Mouse (Mus musculus) CH12.LX (cell line): ENCODE measurements around the gene E2f7. TPM values are rescaled to one million over a fixed set of nuclear protein-coding genes. Genes with fewer than 3 reads are reported as not detected.

Experiments
- DNase-seq: peaks from one replicate; pipeline ENCODE4 v3.0.0-alpha.2; 2013; ENCODE audit errors: extremely low read depth
- H3K27ac ChIP-seq: 2 replicates; pipeline ENCODE4 v1.5.1; 2012; ENCODE audit warnings: low read depth, mild to moderate bottlenecking, control low read depth, moderate library complexity; ENCODE audit not compliant: insufficient read depth
- H3K27me3 ChIP-seq: replicated peaks from 2 replicates; pipeline ENCODE3; 2012; ENCODE audit warnings: inconsistent platforms
- H3K36me3 ChIP-seq, 2 experiments: replicated peaks in 1 of 2; 2 replicates each; pipeline versions ENCODE3 to v1.6.1; 2012; ENCODE audit warnings: inconsistent platforms in 1 of 2, low read length in 1 of 2, mild to moderate bottlenecking in 1 of 2, mixed read lengths in 1 of 2, moderate library complexity in 1 of 2; ENCODE audit not compliant: control insufficient read depth in 1 of 2, insufficient read depth in 1 of 2
- H3K4me1 ChIP-seq, 2 experiments: 2 replicates each; pipeline ENCODE4 v1.6.1; 2012; ENCODE audit warnings: inconsistent platforms in 1 of 2, moderate library complexity in 1 of 2; ENCODE audit not compliant: insufficient read depth in 2 of 2, control insufficient read depth in 1 of 2
- H3K4me2 ChIP-seq: 2 replicates; pipeline ENCODE4 v1.6.1; 2012; ENCODE audit warnings: low read depth, mild to moderate bottlenecking, control low read depth; ENCODE audit not compliant: poor library complexity, insufficient read depth, severe bottlenecking
- H3K4me3 ChIP-seq, 3 experiments: fragments of 150-350 bp in 1 of 3; sonication (generic) in 1 of 3; replicated peaks in 1 of 3; 2 replicates each; pipeline versions ENCODE3 to v1.5.1; 2011 to 2012; ENCODE audit warnings: low read depth in 2 of 3, low read length in 2 of 3, mild to moderate bottlenecking in 2 of 3, moderate library complexity in 2 of 3, control low read depth in 1 of 3, improper control_type of control experiment in 1 of 3, inconsistent platforms in 1 of 3, mixed read lengths in 1 of 3; ENCODE audit not compliant: poor library complexity in 1 of 3
- H3K79me2 ChIP-seq: replicated peaks from 2 replicates; pipeline ENCODE4 v1.6.1; 2012; ENCODE audit warnings: mild to moderate bottlenecking, moderate library complexity; ENCODE audit not compliant: control insufficient read depth, poor library complexity, insufficient read depth, severe bottlenecking; ENCODE audit errors: extremely low read depth
- H3K9ac ChIP-seq: 2 replicates; pipeline ENCODE4 v1.6.1; 2012; ENCODE audit warnings: low read depth, mild to moderate bottlenecking, control low read depth, moderate library complexity; ENCODE audit not compliant: insufficient read depth
- H3K9me3 ChIP-seq: replicated peaks from 2 replicates; pipeline ENCODE3; 2012; ENCODE audit warnings: low read length, inconsistent platforms, mixed read lengths
- BHLHE40 ChIP-seq: IDR thresholded peaks from 2 replicates; pipeline ENCODE4 v1.6.1; 2011; ENCODE audit warnings: mild to moderate bottlenecking, low read depth, low read length, improper control_type of control experiment
- CHD2 ChIP-seq: IDR thresholded peaks from 2 replicates; pipeline ENCODE4 v1.6.1; 2011; ENCODE audit warnings: low read length, improper control_type of control experiment
- E2F4 ChIP-seq: IDR thresholded peaks from 2 replicates; pipeline ENCODE4 v1.6.1; 2011; ENCODE audit warnings: low read depth, low read length, improper control_type of control experiment; ENCODE audit not compliant: insufficient replicate concordance
- ELF1 ChIP-seq: IDR thresholded peaks from 2 replicates; pipeline ENCODE4 v1.6.1; 2014; ENCODE audit warnings: low read depth, mild to moderate bottlenecking, inconsistent platforms, low read length, improper control_type of control experiment
- EP300 ChIP-seq: IDR thresholded peaks from 2 replicates; pipeline ENCODE4 v1.6.1; 2011; ENCODE audit warnings: low read length, improper control_type of control experiment
- ETS1 ChIP-seq: conservative IDR thresholded peaks from 2 replicates; pipeline ENCODE4 v1.6.1; 2012; ENCODE audit warnings: low read depth, mild to moderate bottlenecking, inconsistent platforms, low read length, improper control_type of control experiment, moderate library complexity
- GABPA ChIP-seq: IDR thresholded peaks from 2 replicates; pipeline ENCODE4 v1.6.1; 2012; ENCODE audit warnings: low read depth, low read length, improper control_type of control experiment, inconsistent platforms; ENCODE audit not compliant: insufficient replicate concordance
- IRF4 ChIP-seq: IDR thresholded peaks from 2 replicates; pipeline ENCODE4 v1.6.1; 2014; ENCODE audit warnings: low read depth, mild to moderate bottlenecking, inconsistent platforms, low read length, improper control_type of control experiment
- JUN ChIP-seq: IDR thresholded peaks from 2 replicates; pipeline ENCODE4 v1.6.1; 2011; ENCODE audit warnings: low read depth, mild to moderate bottlenecking, low read length, improper control_type of control experiment, moderate library complexity; ENCODE audit not compliant: insufficient read depth
- JUND ChIP-seq: conservative IDR thresholded peaks from 2 replicates; pipeline ENCODE4 v1.6.1; 2011; ENCODE audit warnings: low read depth, low read length, improper control_type of control experiment
- MAFK ChIP-seq: IDR thresholded peaks from 2 replicates; pipeline ENCODE4 v1.6.1; 2011; ENCODE audit warnings: low read length, improper control_type of control experiment; ENCODE audit not compliant: insufficient replicate concordance
- MAX ChIP-seq: IDR thresholded peaks from 2 replicates; pipeline ENCODE4 v1.6.1; 2011; ENCODE audit warnings: low read length, improper control_type of control experiment
- MAZ ChIP-seq: IDR thresholded peaks from 2 replicates; pipeline ENCODE4 v1.6.1; 2012; ENCODE audit warnings: low read depth, mild to moderate bottlenecking, inconsistent platforms, low read length, improper control_type of control experiment, moderate library complexity
- MEF2A ChIP-seq: IDR thresholded peaks from 2 replicates; pipeline ENCODE4 v1.6.1; 2014; ENCODE audit warnings: low read depth, mild to moderate bottlenecking, inconsistent platforms, low read length, improper control_type of control experiment, borderline replicate concordance
- MXI1 ChIP-seq: IDR thresholded peaks from 2 replicates; pipeline ENCODE4 v1.6.1; 2011; ENCODE audit warnings: mild to moderate bottlenecking, low read depth, low read length, improper control_type of control experiment
- MYC ChIP-seq: IDR thresholded peaks from 2 replicates; pipeline ENCODE4 v1.6.1; 2011; ENCODE audit warnings: low read depth, mild to moderate bottlenecking, improper control_type of control experiment, low read length
- NRF1 ChIP-seq: IDR thresholded peaks from 2 replicates; pipeline ENCODE4 v1.6.1; 2014; ENCODE audit warnings: low read depth, mild to moderate bottlenecking, inconsistent platforms, low read length, improper control_type of control experiment, moderate library complexity
- RCOR1 ChIP-seq: conservative IDR thresholded peaks from 2 replicates; pipeline ENCODE4 v1.6.1; 2012; ENCODE audit warnings: low read depth, mild to moderate bottlenecking, inconsistent platforms, low read length, improper control_type of control experiment
- SIN3A ChIP-seq: IDR thresholded peaks from 2 replicates; pipeline ENCODE4 v1.6.1; 2012; ENCODE audit warnings: low read length, improper control_type of control experiment, inconsistent platforms
- SMC3 ChIP-seq: IDR thresholded peaks from 2 replicates; pipeline ENCODE4 v1.6.1; 2011; ENCODE audit warnings: low read depth, low read length, improper control_type of control experiment
- TCF12 ChIP-seq: IDR thresholded peaks from 2 replicates; pipeline ENCODE4 v1.6.1; 2014; ENCODE audit warnings: low read depth, mild to moderate bottlenecking, inconsistent platforms, low read length, improper control_type of control experiment
- ZNF384 ChIP-seq: IDR thresholded peaks from 2 replicates; pipeline ENCODE4 v1.6.1; 2012; ENCODE audit warnings: low read depth, low read length, improper control_type of control experiment, inconsistent platforms
- dilution Hi-C: fragments of 300-500 bp; cut with MboI; formaldehyde crosslinking; loops from 2 replicates; pipeline ENCODE4 v1.14.3; 2020; ENCODE audit warnings: low sequenced_read_pairs; ENCODE audit not compliant: extremely low pct_unique_long_range_greater_than_20kb, extremely low pct_ligation_motif_present
- in situ Hi-C: fragments of 300-500 bp; cut with MboI; formaldehyde crosslinking; loops from 3 replicates; pipeline ENCODE4 v1.14.3; 2019; ENCODE audit warnings: low sequenced_read_pairs, low pct_ligation_motif_present, low pct_unique_long_range_greater_than_20kb, mixed read lengths
- polyA plus RNA-seq: library from polyadenylated mRNA; unstranded; fragments of >175 nt; gene quantifications from 2 replicates; pipeline ENCODE4 v1.2.1, GENCODE M21; 2012; ENCODE audit warnings: low read depth; ENCODE audit not compliant: insufficient read length
- total RNA-seq, 2 experiments: library from RNA; depleted of rRNA; stranded (reverse); fragments of 300-350 nt in 1 of 2; fragments of >200 nt in 1 of 2; gene quantifications; 2 replicates each; pipeline ENCODE4 v1.2.3; 2012 to 2014

E2f7 gene
- total and polyA plus RNA-seq, 3 experiments = 0.82 to 3.8 (median 1.1) TPM

DNA sequence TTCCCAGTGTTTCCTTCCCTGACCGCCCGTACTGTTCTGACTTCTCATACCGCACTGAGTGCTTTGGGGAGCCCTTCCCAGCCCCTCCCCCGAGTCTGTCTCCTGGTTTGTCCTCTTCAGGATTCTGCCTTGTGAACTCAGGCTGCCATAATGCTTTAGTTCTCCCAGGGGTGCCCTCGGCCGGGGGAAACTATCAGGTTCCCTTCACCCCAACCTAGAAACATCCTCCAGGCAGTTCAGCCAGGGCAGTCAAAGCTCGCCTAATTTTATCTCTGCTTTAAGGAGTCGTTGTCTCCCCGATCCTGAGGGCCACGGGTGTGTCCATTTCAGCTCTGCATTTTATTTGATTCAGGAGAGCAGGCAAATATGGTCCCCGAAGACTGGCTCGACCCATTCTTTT, 28.0 kb downstream of the E2f7 start:
- no peak overlapping the region for H3K4me3 ChIP-seq
- DNase-seq = no peak
- no peaks in the 10 kb centered on the region for H3K9me3 ChIP-seq
- peak overlapping the region; percentile 53 for H3K4me2 ChIP-seq
- peak overlapping the region; percentile 21; the same call in 1 of the 2 replicates for H3K9ac ChIP-seq
- TF ChIP-seq GABPA (no peak), MYC (no peak), MAFK (no peak), MAZ (no peak), CHD2 (no peak)
- no peaks in the 10 kb centered on the region for H3K79me2 ChIP-seq
- H3K4me1 ChIP-seq = peaks cover 5 to 12% of the 10 kb centered on the region in 2 experiments
- peaks cover 0 to 46% of the 10 kb centered on the region in 2 experiments for H3K36me3 ChIP-seq
- H3K27me3 ChIP-seq = no peaks in the 10 kb centered on the region
- dilution Hi-C loops = no loop called here
- in situ Hi-C loops = no loop called here
- no peak overlapping the region for H3K27ac ChIP-seq

DNA sequence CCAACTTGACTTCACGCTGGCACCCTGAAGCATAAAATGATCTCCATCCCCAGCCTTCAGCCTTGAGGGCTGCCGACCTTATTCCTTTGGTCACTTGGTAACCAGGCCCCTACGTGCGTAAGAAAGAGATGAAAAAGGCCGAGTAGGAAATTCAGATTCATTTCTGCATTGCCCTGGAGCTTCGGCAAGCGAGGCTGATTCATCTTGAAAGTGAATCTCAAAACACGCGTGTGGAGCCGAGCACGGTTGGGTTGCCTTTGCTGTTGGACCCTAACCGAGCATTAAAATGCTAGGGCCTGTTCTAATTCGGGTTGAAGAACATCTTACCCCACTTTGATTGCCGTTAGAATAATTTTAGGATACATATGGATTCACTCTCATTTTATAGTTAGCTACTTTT, 28.6 kb downstream of the E2f7 start:
- peak; percentile 55 for DNase-seq
- dilution Hi-C loops (no loop called here), in situ Hi-C loops (no loop called here)
- H3K36me3 ChIP-seq = peaks cover 0 to 45% of the 10 kb centered on the region in 2 experiments
- peak overlapping the region; percentile 21; the same call in 1 of the 2 replicates for H3K9ac ChIP-seq
- no peaks in the 10 kb centered on the region for H3K9me3 ChIP-seq
- H3K79me2 ChIP-seq = no peaks in the 10 kb centered on the region
- H3K27ac ChIP-seq = no peak overlapping the region
- peak; percentile 68; the same call in 1 of the 2 replicates for TF ChIP-seq MAX
- TF ChIP-seq SIN3A = no peak
- TF ChIP-seq JUND = peak; percentile 90
- TF ChIP-seq TCF12 = peak; percentile 41; the same call in 1 of the 2 replicates
- TF ChIP-seq ZNF384 = no peak
- no peak for TF ChIP-seq GABPA
- peak; percentile 70 for TF ChIP-seq ETS1
- no peak for TF ChIP-seq NRF1
- no peak for TF ChIP-seq E2F4
- TF ChIP-seq ELF1 = no peak
- no peak for TF ChIP-seq SMC3
- peak; percentile 99 for TF ChIP-seq IRF4
- TF ChIP-seq JUN = peak; percentile 87
- TF ChIP-seq EP300 = peak; percentile 91
- TF ChIP-seq CHD2 = no peak
- TF ChIP-seq MXI1 = peak; percentile 53; the same call in 1 of the 2 replicates
- TF ChIP-seq MEF2A = peak; percentile 64; the same call in 1 of the 2 replicates
- peak; percentile 77; the same call in 1 of the 2 replicates for TF ChIP-seq RCOR1
- TF ChIP-seq MYC = peak; percentile 62
- peak; percentile 89 for TF ChIP-seq BHLHE40
- TF ChIP-seq, all 38 proteins: peak for 12
- peak overlapping the region; percentile 53 for H3K4me2 ChIP-seq
- H3K4me1 ChIP-seq = peaks cover 5 to 12% of the 10 kb centered on the region in 2 experiments
- no peak overlapping the region for H3K4me3 ChIP-seq
- no peaks in the 10 kb centered on the region for H3K27me3 ChIP-seq
